Mouse (Mus musculus): ENCODE results near the gene Tbkbp1. TPM values are rescaled to one million over a fixed set of nuclear protein-coding genes. Genes with fewer than 3 reads are reported as not detected.
"Not testable (repeated sequence)": the region's sequence is repeated elsewhere in the genome, so short reads cannot be mapped to it uniquely, and the experiment has no call there.

The Tbkbp1 gene
- 0.96 and 2.7 TPM in 2 replicates for total RNA-seq (2015; ENCODE audit: low replicate concordance)
- total RNA-seq (2017; ENCODE audit: low replicate concordance) = 0.70 and 6.3 TPM in 2 replicates

DNA sequence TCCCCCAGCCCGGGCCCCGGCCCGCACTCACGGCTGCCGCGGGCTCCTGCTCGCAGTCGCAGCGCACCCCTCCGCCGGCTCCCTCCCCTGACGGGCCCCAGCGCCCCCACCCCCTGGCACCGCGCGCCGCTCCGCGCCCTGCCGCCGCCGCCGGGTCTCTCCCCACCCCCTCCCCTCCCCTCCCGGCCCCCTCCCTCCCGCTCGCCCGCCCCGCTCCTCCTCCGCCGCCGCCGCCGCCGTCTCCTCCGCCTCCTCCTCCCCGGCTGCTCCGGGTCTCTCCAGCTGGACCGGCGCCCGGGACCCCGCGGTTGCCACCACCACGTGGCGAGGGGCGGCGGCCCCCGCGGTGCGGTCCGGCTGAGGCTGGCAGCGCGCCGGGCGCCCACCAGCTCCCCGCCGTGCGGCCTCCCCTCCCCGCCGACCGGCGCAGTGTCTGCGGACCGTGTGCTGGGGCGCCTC, at the start of gene Tbkbp1:
Gene Tbkbp1 (minus strand): TSS at position 153 of the 459 bp plus-strand sequence.
- no peak for ATAC-seq (replicated peaks; ENCODE audit: low FRiP score, poor library complexity, severe bottlenecking)

DNA sequence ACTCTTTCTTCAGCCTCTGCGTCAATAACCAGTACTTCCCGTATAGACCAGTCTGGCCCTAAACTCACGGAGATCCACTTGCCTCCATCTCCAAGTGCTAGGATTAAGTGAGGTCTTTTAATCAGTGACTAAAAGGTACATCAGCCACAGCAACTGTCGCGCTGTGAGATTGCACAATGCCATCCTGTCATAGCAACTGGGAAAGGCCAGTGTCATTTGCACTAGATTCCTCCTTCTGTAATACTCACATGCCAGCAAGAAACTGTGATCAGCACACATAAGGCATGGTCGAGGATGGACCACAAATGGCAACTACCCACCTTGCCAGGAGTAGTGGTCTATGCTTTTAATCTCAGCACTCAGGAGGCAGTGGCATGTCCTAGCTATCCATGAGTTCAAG, 48.2 kb upstream of the Tbkbp1 start:
- ATAC-seq (replicated peaks; ENCODE audit: low FRiP score, poor library complexity, severe bottlenecking) = no peak

DNA sequence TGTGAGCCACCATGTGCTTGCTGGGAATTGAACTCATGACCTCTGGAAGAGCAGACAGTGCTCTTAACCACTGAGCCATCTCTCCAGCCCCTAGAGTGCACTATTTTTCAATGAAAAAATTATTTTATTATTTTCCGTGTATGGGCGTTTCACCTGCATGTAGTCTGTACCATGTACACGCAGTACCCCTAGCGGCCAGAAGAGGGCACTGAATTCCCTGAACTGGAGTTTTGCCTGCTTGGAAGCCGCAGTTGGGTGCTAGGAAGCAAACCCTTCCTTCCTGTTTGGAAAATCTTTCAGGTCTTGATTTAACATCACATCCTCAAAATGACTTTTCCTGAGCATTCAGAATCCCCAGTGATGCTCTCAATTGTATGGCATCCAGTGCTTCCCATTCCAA, 47.3 kb upstream of the Tbkbp1 start:
- ATAC-seq (replicated peaks; ENCODE audit: low FRiP score, poor library complexity, severe bottlenecking) = peak; percentile 84

- ATAC-seq (replicated peaks; ENCODE audit: low FRiP score, poor library complexity, severe bottlenecking) = no peak
These were observed 45.7 kb upstream of the Tbkbp1 start for GRCm38 (mm10) chr11:97197021-97197420.

- no peak for ATAC-seq (replicated peaks; ENCODE audit: low FRiP score, poor library complexity, severe bottlenecking)
These were observed 45.2 kb upstream of the Tbkbp1 start for GRCm38 (mm10) chr11:97196541-97196940.

DNA sequence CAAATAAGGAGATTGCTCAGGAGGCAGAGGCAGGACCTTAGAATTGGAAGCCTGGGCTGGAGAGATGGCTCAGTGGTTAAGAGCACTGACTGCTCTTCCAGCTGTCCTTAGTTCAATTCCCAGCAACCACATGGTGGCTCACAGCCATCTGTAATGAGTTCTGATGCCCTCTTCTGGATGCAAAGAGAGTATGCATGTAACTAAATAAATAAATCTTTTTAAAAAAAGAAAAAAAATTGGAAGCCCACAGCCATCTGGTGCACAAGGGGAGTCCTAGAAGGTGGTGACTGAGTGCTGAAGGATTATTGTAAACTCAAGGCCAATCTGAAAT, 41.3 kb upstream of the Tbkbp1 start:
- ATAC-seq (replicated peaks; ENCODE audit: low FRiP score, poor library complexity, severe bottlenecking) = no peak

DNA sequence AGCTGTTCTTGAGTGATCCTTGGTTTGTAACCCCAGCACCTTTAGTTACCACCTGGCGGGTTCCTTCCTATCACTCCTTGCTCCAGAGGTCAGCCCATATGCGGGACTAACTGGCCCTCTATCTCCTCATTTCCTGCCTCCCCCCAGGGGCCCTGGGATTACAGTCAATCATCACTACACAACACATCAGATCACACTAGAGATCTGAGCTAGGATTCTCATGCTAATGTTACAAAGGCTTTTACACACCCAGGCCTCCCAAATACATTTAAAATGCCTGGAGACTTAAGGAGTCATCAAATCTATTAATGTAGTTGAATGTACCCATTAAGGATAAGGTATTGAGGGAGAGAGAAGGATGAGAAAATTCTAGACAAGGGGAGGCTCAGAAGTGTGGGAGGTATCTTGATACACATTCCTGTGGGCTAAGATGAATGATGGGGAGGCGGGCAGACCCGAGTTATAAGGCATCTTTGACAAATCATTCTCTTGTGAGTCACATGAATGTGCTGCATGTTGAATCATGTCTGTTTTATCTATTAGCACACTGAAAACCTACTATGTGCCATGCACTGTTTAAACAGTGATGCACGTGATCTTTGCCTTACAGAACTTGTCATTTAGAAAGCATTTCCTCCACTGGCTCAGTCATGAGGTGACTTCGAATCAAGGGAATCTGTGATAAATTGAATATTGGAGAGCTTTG, 40.8 kb upstream of the Tbkbp1 start:
- no peak for ATAC-seq (replicated peaks; ENCODE audit: low FRiP score, poor library complexity, severe bottlenecking)

DNA sequence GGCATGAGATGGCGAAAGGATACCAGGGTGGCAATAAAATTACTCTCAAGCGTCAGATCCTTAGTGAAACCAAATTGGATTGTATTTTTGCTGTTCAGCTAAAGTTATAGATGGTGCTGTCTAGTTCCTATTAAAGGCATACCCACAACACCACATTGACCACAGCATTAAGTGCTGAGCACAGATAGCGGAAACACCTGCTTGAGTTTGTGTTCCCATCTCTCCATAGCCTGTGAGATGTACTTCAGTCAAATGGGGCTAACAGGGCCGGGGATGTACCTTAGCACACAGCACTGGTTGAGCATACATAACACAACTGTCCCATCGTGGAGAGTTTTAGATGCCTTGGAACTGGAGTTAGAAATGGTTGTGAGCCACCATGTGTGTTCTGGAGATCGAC, 39.7 kb upstream of the Tbkbp1 start:
- ATAC-seq (replicated peaks; ENCODE audit: low FRiP score, poor library complexity, severe bottlenecking) = no peak

- not testable (repeated sequence) for ATAC-seq (replicated peaks; ENCODE audit: low FRiP score, poor library complexity, severe bottlenecking)
These were observed 38.4 kb upstream of the Tbkbp1 start for GRCm38 (mm10) chr11:97189645-97190044.

DNA sequence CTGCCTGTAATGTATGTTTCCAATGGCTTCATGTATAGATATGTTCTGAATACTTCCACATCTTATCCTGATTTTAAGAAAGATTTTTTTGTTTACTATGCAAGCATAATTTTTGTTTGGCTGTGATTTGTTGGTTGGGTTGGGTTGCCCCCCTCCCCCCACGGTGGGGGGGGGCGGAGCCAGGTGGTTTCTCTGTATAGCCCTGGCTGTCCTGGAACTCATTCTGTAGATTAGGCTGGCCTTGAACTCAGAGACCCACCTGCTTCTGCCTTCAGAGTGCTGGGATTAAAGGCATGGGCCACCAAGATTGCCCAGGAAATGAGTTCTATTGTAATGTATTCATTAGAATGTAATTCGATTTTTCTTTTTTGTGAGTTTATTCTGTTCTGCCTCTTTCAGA, 37.9 kb upstream of the Tbkbp1 start:
- ATAC-seq (replicated peaks; ENCODE audit: low FRiP score, poor library complexity, severe bottlenecking) = no peak

DNA sequence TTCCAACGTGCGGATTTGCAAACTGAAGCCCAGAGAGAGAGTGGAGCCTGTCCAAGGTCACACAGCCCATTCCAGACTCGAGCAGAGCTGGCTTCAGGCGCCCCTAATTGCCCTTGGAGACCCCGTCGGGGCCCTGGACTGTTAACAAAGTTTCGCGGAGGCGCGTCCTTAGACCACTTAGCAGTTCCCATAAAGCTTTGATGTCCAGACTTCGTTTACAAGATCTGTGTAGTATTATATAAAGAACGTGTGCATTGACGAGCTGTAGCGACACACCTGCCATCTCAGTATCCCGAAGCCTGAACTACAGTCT, 37.3 kb upstream of the Tbkbp1 start:
- no peak for ATAC-seq (replicated peaks; ENCODE audit: low FRiP score, poor library complexity, severe bottlenecking)

- ATAC-seq (replicated peaks; ENCODE audit: low FRiP score, poor library complexity, severe bottlenecking) = peak; percentile 88
These were observed 36.7 kb upstream of the Tbkbp1 start, which contains the start of gene Kpnb1 for GRCm38 (mm10) chr11:97187764-97188642. Gene Kpnb1 (minus strand): TSS chr11:97187881.

GRCm38 (mm10) chr11:97186947-97187763, 35.9 kb upstream of the Tbkbp1 start:
- ATAC-seq (replicated peaks; ENCODE audit: low FRiP score, poor library complexity, severe bottlenecking) = peak; percentile 77

- ATAC-seq (replicated peaks; ENCODE audit: low FRiP score, poor library complexity, severe bottlenecking) = no peak
These were observed 34.7 kb upstream of the Tbkbp1 start for GRCm38 (mm10) chr11:97185704-97186614.

DNA sequence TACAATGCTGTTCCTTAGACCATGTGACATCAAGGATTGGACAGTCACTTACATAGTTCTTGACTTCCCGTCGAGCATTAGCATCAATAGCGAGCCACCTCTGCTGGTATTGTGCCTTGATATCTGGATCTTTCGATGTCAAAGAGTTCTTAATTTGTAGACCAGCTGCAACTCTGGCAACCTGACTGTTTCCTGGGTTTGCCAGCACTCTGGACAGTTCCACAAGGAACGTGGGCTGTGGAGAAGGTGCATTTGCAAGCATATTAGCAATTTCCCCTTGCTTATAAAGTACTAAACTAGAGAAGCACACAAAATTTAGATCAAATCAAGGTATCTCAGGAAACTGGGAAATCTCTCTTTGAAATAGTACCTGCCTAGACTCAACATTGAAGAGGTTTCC, 33.6 kb upstream of the Tbkbp1 start:
- ATAC-seq (replicated peaks; ENCODE audit: low FRiP score, poor library complexity, severe bottlenecking) = no peak

- no peak for ATAC-seq (replicated peaks; ENCODE audit: low FRiP score, poor library complexity, severe bottlenecking)
These were observed 31.2 kb upstream of the Tbkbp1 start for GRCm38 (mm10) chr11:97182446-97182845.

GRCm38 (mm10) chr11:97181061-97181460, 29.8 kb upstream of the Tbkbp1 start:
- no peak for ATAC-seq (replicated peaks; ENCODE audit: low FRiP score, poor library complexity, severe bottlenecking)

- no peak for ATAC-seq (replicated peaks; ENCODE audit: low FRiP score, poor library complexity, severe bottlenecking)
These were observed 26.9 kb upstream of the Tbkbp1 start for GRCm38 (mm10) chr11:97178198-97178597.

GRCm38 (mm10) chr11:97176851-97177250, 25.6 kb upstream of the Tbkbp1 start:
- 0 out of 2 replicates have a peak, but pooled peaks have one; percentile 54 for ATAC-seq (replicated peaks; ENCODE audit: low FRiP score, poor library complexity, severe bottlenecking)

Data from erythroblast, adult 5-6 weeks (primary cell).